Mouse (Mus musculus): ENCODE measurements at regions not wholly inside any gene's neighbourhood (a gene's known extent, or its start where the extent isn't known, plus 50 kb on each side); places are given as distances from the start of the nearest gene placed in this dataset.

GRCm38 (mm10) chrY:86743391-86743790, 373.2 kb upstream of the Gm21477 start:
- DNase-seq (ENCODE audit: low spot score in 2 of 2), result peak; percentile 2 to 3

Data from thymus, postnatal 10 days (tissue).